Comparison of ENCODE assay signal across 9 mouse cellular contexts in the genomic region with DNA sequence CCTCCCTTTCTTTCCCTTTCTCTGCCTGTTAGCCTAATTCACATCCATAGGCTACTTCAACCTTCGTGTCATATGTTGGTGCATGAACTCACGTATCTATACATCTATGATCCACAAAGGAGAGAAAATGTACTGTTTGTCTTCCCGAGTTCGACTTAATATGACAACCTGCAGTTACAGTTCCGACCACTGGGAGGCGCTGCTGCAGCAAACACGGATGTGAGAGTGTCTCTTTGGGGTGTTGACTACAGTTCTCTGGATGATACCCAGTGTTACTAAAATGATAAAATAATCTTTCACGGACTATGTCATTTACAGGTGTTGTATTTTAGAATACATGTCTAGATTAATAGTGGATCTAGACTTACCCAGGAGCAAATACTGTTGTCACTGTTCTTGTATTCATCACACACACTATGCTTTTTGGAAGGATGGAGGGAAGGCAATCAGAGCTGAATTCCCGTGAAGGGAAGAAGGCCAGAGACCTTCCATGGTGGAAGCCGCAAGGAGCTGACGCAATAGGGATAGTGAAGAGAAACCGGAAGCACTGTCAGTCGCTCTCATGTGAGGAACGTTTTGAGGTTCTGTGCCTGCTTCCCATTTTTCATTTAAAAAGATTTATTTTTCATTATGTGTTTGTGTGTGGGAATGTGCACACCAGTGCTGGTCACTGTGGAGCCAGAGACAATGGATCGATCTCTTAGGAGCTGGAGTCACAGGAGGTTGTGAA.
DNase-seq lines count a peak whose midpoint lies in the region; ATAC-seq and TF ChIP-seq lines count a peak whose summit lies in the region.
"Had no signal": no experiment of that assay in that cellular context is flagged by ENCODE, and none has a peak within 500 bp of the region (broad histone marks: within the 10 kb centered on the region; RNA-seq: fewer than 3 reads in every experiment).

No protein-coding gene starts in this region.

- H3K9me3 ChIP-seq in hindbrain, postnatal 0 days (ENCODE audit: low read length) = no peaks in the 10 kb centered on the region
- no peaks in the 10 kb centered on the region for H3K9me3 ChIP-seq in hindbrain, embryonic 13.5 days
- no peaks in the 10 kb centered on the region for H3K9me3 ChIP-seq in embryonic facial prominence, embryonic 10.5 days
- H3K9me3 ChIP-seq: embryonic facial prominence, embryonic 13.5 days; neural tube, embryonic 13.5 days had no signal

- H3K4me1 ChIP-seq in hindbrain, postnatal 0 days (ENCODE audit: insufficient read depth, low read length) = no peaks in the 10 kb centered on the region
- H3K4me1 ChIP-seq in hindbrain, embryonic 13.5 days (replicated peaks) = peaks cover 13% of the 10 kb centered on the region; the same call in 1 of the 2 replicates
- H3K4me1 ChIP-seq in embryonic facial prominence, embryonic 10.5 days = no peaks in the 10 kb centered on the region

- 64% methylated on average over 15 of the region's 15 CpGs for WGBS in hindbrain, postnatal 0 days
- 60% methylated on average over 15 of the region's 15 CpGs for WGBS in hindbrain, embryonic 13.5 days
- WGBS in embryonic facial prominence, embryonic 10.5 days = 62% methylated on average over 15 of the region's 15 CpGs

- no peak overlapping the region for H3K9ac ChIP-seq in hindbrain, postnatal 0 days (replicated peaks; ENCODE audit: low read length)
- no peak overlapping the region for H3K9ac ChIP-seq in hindbrain, embryonic 13.5 days
- H3K9ac ChIP-seq: embryonic facial prominence, embryonic 13.5 days; neural tube, embryonic 13.5 days had no signal

- H3K27me3 ChIP-seq in hindbrain, postnatal 0 days (ENCODE audit: insufficient read depth, low read length) = no peaks in the 10 kb centered on the region
- no peaks in the 10 kb centered on the region for H3K27me3 ChIP-seq in hindbrain, embryonic 13.5 days
- H3K27me3 ChIP-seq in embryonic facial prominence, embryonic 10.5 days (replicated peaks; ENCODE audit: low read depth, poor library complexity, severe bottlenecking) = no peaks in the 10 kb centered on the region
- no peaks in the 10 kb centered on the region for H3K27me3 ChIP-seq in splenic B cell, adult 2 months (ENCODE audit: control insufficient read depth, insufficient read depth, low read length, poor library complexity, severe bottlenecking)
- H3K27me3 ChIP-seq: embryonic facial prominence, embryonic 13.5 days; neural tube, embryonic 13.5 days had no signal

- no peak overlapping the region for H3K4me3 ChIP-seq in hindbrain, postnatal 0 days (ENCODE audit: low read length)
- no peak overlapping the region for H3K4me3 ChIP-seq in hindbrain, embryonic 13.5 days
- H3K4me3 ChIP-seq in embryonic facial prominence, embryonic 10.5 days = no peak overlapping the region
- H3K4me3 ChIP-seq: embryonic facial prominence, embryonic 13.5 days; neural tube, embryonic 13.5 days had no signal

- no peak for DNase-seq in hindbrain, postnatal 0 days (ENCODE audit: low spot score)
- peak; percentile 55 to 60 for DNase-seq in B cell, adult 2 months
- peak; percentile 63 for DNase-seq in ES-CJ7 (ENCODE audit: low read depth, low spot score)
- DNase-seq in embryonic facial prominence, embryonic 10.5 days (ENCODE audit: low spot score) = peak; percentile 44
- peak; percentile 55 for DNase-seq in splenic B cell, adult 2 months (ENCODE audit: low read depth, low spot score)

- H3K36me3 ChIP-seq in hindbrain, postnatal 0 days (ENCODE audit: insufficient read depth, low read length) = no peaks in the 10 kb centered on the region
- no peaks in the 10 kb centered on the region for H3K36me3 ChIP-seq in hindbrain, embryonic 13.5 days
- H3K36me3 ChIP-seq in embryonic facial prominence, embryonic 10.5 days (replicated peaks) = no peaks in the 10 kb centered on the region
- no peaks in the 10 kb centered on the region for H3K36me3 ChIP-seq in splenic B cell, adult 2 months (ENCODE audit: control insufficient read depth, insufficient read depth, low read length, poor library complexity, severe bottlenecking)
- H3K36me3 ChIP-seq: embryonic facial prominence, embryonic 13.5 days; neural tube, embryonic 13.5 days had no signal

- H3K4me2 ChIP-seq in hindbrain, postnatal 0 days (ENCODE audit: low read depth, low read length) = no peak overlapping the region
- no peak overlapping the region for H3K4me2 ChIP-seq in hindbrain, embryonic 13.5 days
- H3K4me2 ChIP-seq: embryonic facial prominence, embryonic 13.5 days; neural tube, embryonic 13.5 days had no signal

- TF ChIP-seq CTCF in hindbrain, postnatal 0 days (IDR thresholded peaks at IDR 0.05; ENCODE audit: low read depth) = peak; percentile 72

- H3K27ac ChIP-seq in hindbrain, postnatal 0 days = no peak overlapping the region
- H3K27ac ChIP-seq in hindbrain, embryonic 13.5 days = no peak overlapping the region
- no peak overlapping the region for H3K27ac ChIP-seq in embryonic facial prominence, embryonic 10.5 days (replicated peaks)
- H3K27ac ChIP-seq: embryonic facial prominence, embryonic 13.5 days; neural tube, embryonic 13.5 days had no signal

- no peak for ATAC-seq in hindbrain, postnatal 0 days
- no peak for ATAC-seq in hindbrain, embryonic 13.5 days (ENCODE audit: low FRiP score)
- no peak for ATAC-seq in activated CD4-positive, CD25-positive, alpha-beta regulatory T cell, adult 4 months
